ENCODE assay signal across 8 mouse cellular contexts in genomic region chr6:108571042-108571590, GRCm38 (mm10).
DNase-seq lines count a peak whose midpoint lies in the region; ATAC-seq and TF ChIP-seq lines count a peak whose summit lies in the region.

No protein-coding gene starts in this region.

- H3K4me1 ChIP-seq in forebrain, postnatal 0 days (ENCODE audit: insufficient read depth) = no peaks in the 10 kb centered on the region
- peaks cover 12% of the 10 kb centered on the region for H3K4me1 ChIP-seq in lung, postnatal 0 days (ENCODE audit: insufficient read depth, low read depth, low read length)

- H3K9me3 ChIP-seq in forebrain, postnatal 0 days (ENCODE audit: low read length) = no peaks in the 10 kb centered on the region
- H3K9me3 ChIP-seq in lung, postnatal 0 days (ENCODE audit: low read length) = no peaks in the 10 kb centered on the region

- H3K36me3 ChIP-seq in forebrain, postnatal 0 days (ENCODE audit: insufficient read depth) = no peaks in the 10 kb centered on the region
- H3K36me3 ChIP-seq in lung, postnatal 0 days (ENCODE audit: insufficient read depth, low read length) = no peaks in the 10 kb centered on the region

- WGBS in forebrain, postnatal 0 days = 2% methylated on average over 21 of the region's 21 CpGs
- WGBS in lung, postnatal 0 days = 3% methylated on average over 20 of the region's 21 CpGs

- H3K9ac ChIP-seq in forebrain, postnatal 0 days = peak overlapping the region; percentile 48
- no peak overlapping the region for H3K9ac ChIP-seq in lung, postnatal 0 days (replicated peaks; ENCODE audit: low read depth)

- H3K4me3 ChIP-seq in forebrain, postnatal 0 days (ENCODE audit: low read depth, low read length) = peak overlapping the region; percentile 36
- peak overlapping the region; percentile 30 for H3K4me3 ChIP-seq in lung, postnatal 0 days (ENCODE audit: low read depth, low read length)

- TF ChIP-seq EP300 in lung, postnatal 0 days (IDR thresholded peaks at IDR 0.05) = peak; percentile 43; the same call in 1 of the 2 replicates

- TF ChIP-seq CTCF in forebrain, postnatal 0 days (IDR thresholded peaks at IDR 0.05; ENCODE audit: low read depth) = no peak
- no peak; the same call in 1 of the 2 replicates for TF ChIP-seq CTCF in lung, postnatal 0 days (IDR thresholded peaks at IDR 0.05)

- DNase-seq in ES-CJ7 (ENCODE audit: low read depth, low spot score) = peak; percentile 94
- DNase-seq in cerebellum, adult 11 months = peak; percentile 32
- DNase-seq in forebrain, postnatal 0 days = peak; percentile 45
- DNase-seq in heart, postnatal 4 days = peak; percentile 91
- peak; percentile 75 for DNase-seq in layer of hippocampus, adult 9-11 months
- peak; percentile 91 for DNase-seq in lung, postnatal 0 days (ENCODE audit: low spot score)
- peak; percentile 60 for DNase-seq in ovary, postnatal 10 days (ENCODE audit: low spot score)
- peak; percentile 80 to 82 for DNase-seq in thymus, postnatal 36 days

- no peak overlapping the region for H3K27ac ChIP-seq in forebrain, postnatal 0 days (ENCODE audit: low read depth, low read length)
- H3K27ac ChIP-seq in lung, postnatal 0 days (ENCODE audit: low read length) = peak overlapping the region; percentile 88

- peak; percentile 89 for ATAC-seq in forebrain, postnatal 0 days
- peak; percentile 91 for ATAC-seq in lung, postnatal 0 days

- no peaks in the 10 kb centered on the region for H3K27me3 ChIP-seq in forebrain, postnatal 0 days (ENCODE audit: insufficient read depth, low read length)
- no peaks in the 10 kb centered on the region for H3K27me3 ChIP-seq in lung, postnatal 0 days (replicated peaks; ENCODE audit: insufficient read depth, low read length)

- H3K4me2 ChIP-seq in forebrain, postnatal 0 days (ENCODE audit: low read depth) = peak overlapping the region; percentile 61
- peak overlapping the region; percentile 58 for H3K4me2 ChIP-seq in lung, postnatal 0 days (replicated peaks; ENCODE audit: low read depth, low read length)

Comparison
In these comparisons a context has a peak if more than half of its experiments do, and no peak if none do; other contexts are left out.
1. DNase-seq: peak in every context shown above with its lines; median percentile 94 in ES-CJ7; 91 in heart, postnatal 4 days; 91 in lung, postnatal 0 days; 81 in thymus, postnatal 36 days; 75 in layer of hippocampus, adult 9-11 months; 60 in ovary, postnatal 10 days; 45 in forebrain, postnatal 0 days; 32 in cerebellum, adult 11 months.